Mouse (Mus musculus): ENCODE data around the gene Plekhm1. TPM values are rescaled to one million over a fixed set of nuclear protein-coding genes. Genes with fewer than 3 reads are reported as not detected.

Gene Plekhm1
- total and polyA plus RNA-seq, 3 experiments: 3.4 to 10.0 TPM; not detected in 1

DNA sequence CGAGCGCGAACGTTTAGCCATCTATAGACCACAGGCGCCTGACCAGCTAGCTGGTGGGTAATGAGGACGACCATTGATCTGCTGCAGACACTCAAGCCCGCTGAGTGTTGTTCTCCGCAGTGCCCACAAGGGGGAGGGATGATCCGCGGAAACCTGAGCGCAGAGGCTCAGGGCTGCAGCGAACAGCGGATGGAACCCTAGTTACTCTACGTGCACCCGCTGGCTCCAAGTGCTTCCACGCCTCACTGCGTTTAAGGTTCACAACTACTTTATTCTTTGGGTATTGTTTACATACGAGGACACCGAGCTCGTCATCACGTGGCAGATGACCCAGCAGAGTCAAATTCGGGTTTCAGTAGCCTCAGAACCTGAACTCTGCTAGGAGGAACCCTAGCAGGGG lies 53.4 kb downstream of the Plekhm1 start:
- DNase-seq (ENCODE audit: low read depth, low spot score): peak; percentile 96
- Histone ChIP-seq H3K9me3 (replicated peaks; ENCODE audit: insufficient read depth, low read length) (no peaks in the 10 kb centered on the region), H3K36me3 (ENCODE audit: control insufficient read depth in 1 of 2, insufficient read depth in 2 of 2, low read length in 2 of 2) (no peaks in the 10 kb centered on the region), H3K4me1 (ENCODE audit: control insufficient read depth in 1 of 2, insufficient read depth in 2 of 2, low read length in 2 of 2) (peaks cover 0 to 10% of the 10 kb centered on the region in 2 experiments; a peak in 2 of 4 replicates), H3K4me3 (ENCODE audit: control insufficient read depth in 1 of 2, insufficient read depth in 1 of 2, low read depth in 2 of 2, low read length in 2 of 2) (peak overlapping the region; percentile 81 to 90), H3K9ac (ENCODE audit: control insufficient read depth, low read depth, low read length, poor library complexity, severe bottlenecking) (peak overlapping the region; percentile 95), H3K27me3 (ENCODE audit: control insufficient read depth in 1 of 2, insufficient read depth in 2 of 2, low read length in 2 of 2) (no peaks in the 10 kb centered on the region), H3K27ac (ENCODE audit: control insufficient read depth, low read depth, low read length) (peak overlapping the region; percentile 38), H3K79me2 (ENCODE audit: control insufficient read depth, insufficient read depth, low read length, poor library complexity) (peaks cover 5% of the 10 kb centered on the region; the same call in 1 of the 2 replicates)
- no peak for TF ChIP-seq POLR2AphosphoS5 (IDR thresholded peaks at IDR 0.05; ENCODE audit: borderline replicate concordance, low read depth, low read length)
- peak; percentile 41; the same call in 1 of the 2 replicates for TF ChIP-seq TBP (IDR thresholded peaks at IDR 0.05; ENCODE audit: low read depth, low read length)
- no peak for TF ChIP-seq E2F4 (IDR thresholded peaks at IDR 0.05; ENCODE audit: borderline replicate concordance, low read depth, low read length)
- TF ChIP-seq MXI1 (IDR thresholded peaks at IDR 0.05; ENCODE audit: low read depth, low read length): peak; percentile 87
- no peak for TF ChIP-seq RCOR1 (IDR thresholded peaks at IDR 0.05; ENCODE audit: low read depth, low read length)
- TF ChIP-seq MYB (IDR thresholded peaks at IDR 0.05; ENCODE audit: low read depth, low read length): no peak
- TF ChIP-seq POLR2AphosphoS2 (IDR thresholded peaks at IDR 0.05; ENCODE audit: low read length): no peak
- no peak for TF ChIP-seq JUND (IDR thresholded peaks at IDR 0.05; ENCODE audit: low read depth, low read length)
- TF ChIP-seq ETS1 (IDR thresholded peaks at IDR 0.05; ENCODE audit: low read depth, low read length): peak; percentile 18; the same call in 1 of the 2 replicates
- no peak for TF ChIP-seq MAZ (IDR thresholded peaks at IDR 0.05; ENCODE audit: low read depth, low read length)
- TF ChIP-seq KAT2A (conservative IDR thresholded peaks at IDR 0.05; ENCODE audit: low read depth, low read length): no peak
- TF ChIP-seq ZNF384 (IDR thresholded peaks at IDR 0.05; ENCODE audit: low read depth, low read length): peak; percentile 39; the same call in 1 of the 2 replicates
- 0 out of 2 replicates have a peak, but pooled peaks have one; percentile 11 for TF ChIP-seq TCF12 (IDR thresholded peaks at IDR 0.05; ENCODE audit: low read depth, low read length)
- no peak for TF ChIP-seq ELF1 (IDR thresholded peaks at IDR 0.05; ENCODE audit: low read depth, low read length)
- TF ChIP-seq EP300 (IDR thresholded peaks at IDR 0.05; ENCODE audit: low read depth in 1 of 2, low read length in 2 of 2): no peak
- no peak for TF ChIP-seq NRF1 (IDR thresholded peaks at IDR 0.05; ENCODE audit: insufficient read depth, low read depth, low read length, poor library complexity, severe bottlenecking)
- TF ChIP-seq RAD21 (IDR thresholded peaks at IDR 0.05; ENCODE audit: low read depth, low read length): peak; percentile 92
- no peak for TF ChIP-seq CHD2 (IDR thresholded peaks at IDR 0.05; ENCODE audit: low read length)
- no peak for TF ChIP-seq CHD1 (IDR thresholded peaks at IDR 0.05; ENCODE audit: low read depth, low read length)
- TF ChIP-seq TAL1 (IDR thresholded peaks at IDR 0.05; ENCODE audit: low read length): no peak
- peak in 1 of 2 experiments; percentile 33; a peak in 1 of 4 replicates for TF ChIP-seq POLR2A (IDR thresholded peaks at IDR 0.05; ENCODE audit: control insufficient read depth in 1 of 2, insufficient read depth in 1 of 2, low read depth in 1 of 2, low read length in 2 of 2, poor library complexity in 1 of 2)
- peak; percentile 23; the same call in 1 of the 2 replicates for TF ChIP-seq USF1 (IDR thresholded peaks at IDR 0.05; ENCODE audit: low read depth, low read length)
- peak; percentile 73 for TF ChIP-seq SIN3A (IDR thresholded peaks at IDR 0.05; ENCODE audit: low read length)
- peak; percentile 56; the same call in 1 of the 2 replicates for TF ChIP-seq UBTF (IDR thresholded peaks at IDR 0.05; ENCODE audit: borderline replicate concordance, insufficient read depth, low read depth, low read length)
- peak; percentile 84 to 95 (median 93) for TF ChIP-seq CTCF (IDR thresholded peaks at IDR 0.05 in 2 of 3, conservative IDR thresholded peaks at IDR 0.05 in 1 of 3; ENCODE audit: control insufficient read depth in 1 of 3, insufficient read depth in 1 of 3, low read depth in 2 of 3, low read length in 3 of 3, poor library complexity in 1 of 3, severe bottlenecking in 1 of 3)
- no peak for TF ChIP-seq GABPA (IDR thresholded peaks at IDR 0.05; ENCODE audit: low read depth, low read length)
- TF ChIP-seq SMC3 (IDR thresholded peaks at IDR 0.05; ENCODE audit: low read depth, low read length): peak; percentile 93
- no peak for TF ChIP-seq MAX (IDR thresholded peaks at IDR 0.05; ENCODE audit: low read length)
- TF ChIP-seq ZC3H11A (IDR thresholded peaks at IDR 0.05; ENCODE audit: low read depth, low read length): peak; percentile 80
- no peak for TF ChIP-seq BHLHE40 (IDR thresholded peaks at IDR 0.05; ENCODE audit: borderline replicate concordance, low read depth, low read length)
- no peak for TF ChIP-seq USF2 (IDR thresholded peaks at IDR 0.05; ENCODE audit: borderline replicate concordance in 1 of 2, insufficient read depth in 1 of 2, low read depth in 1 of 2, low read length in 2 of 2)
- no peak for TF ChIP-seq ZMIZ1 (IDR thresholded peaks at IDR 0.05; ENCODE audit: low read depth, low read length)
- peak; percentile 46; the same call in 1 of the 2 replicates for TF ChIP-seq HCFC1 (IDR thresholded peaks at IDR 0.05; ENCODE audit: low read depth, low read length)
- no peak for TF ChIP-seq MAFK (IDR thresholded peaks at IDR 0.05; ENCODE audit: borderline replicate concordance, low read depth, low read length)
- TF ChIP-seq GATA1 (IDR thresholded peaks at IDR 0.05; ENCODE audit: low read depth, low read length): no peak
- TF ChIP-seq ZKSCAN1 (IDR thresholded peaks at IDR 0.05; ENCODE audit: low read depth, low read length): no peak
- no peak for TF ChIP-seq MEF2A (IDR thresholded peaks at IDR 0.05; ENCODE audit: extremely low read depth, insufficient replicate concordance, low read depth, low read length, poor library complexity, severe bottlenecking)

Data from MEL (cell line).